Mouse (Mus musculus): ENCODE results near the gene Cux2. TPM values are rescaled to one million over a fixed set of nuclear protein-coding genes. Genes with fewer than 3 reads are reported as not detected.

Gene Cux2
- total and polyA plus RNA-seq, 3 experiments, result 0.17 TPM; not detected in 2

DNA sequence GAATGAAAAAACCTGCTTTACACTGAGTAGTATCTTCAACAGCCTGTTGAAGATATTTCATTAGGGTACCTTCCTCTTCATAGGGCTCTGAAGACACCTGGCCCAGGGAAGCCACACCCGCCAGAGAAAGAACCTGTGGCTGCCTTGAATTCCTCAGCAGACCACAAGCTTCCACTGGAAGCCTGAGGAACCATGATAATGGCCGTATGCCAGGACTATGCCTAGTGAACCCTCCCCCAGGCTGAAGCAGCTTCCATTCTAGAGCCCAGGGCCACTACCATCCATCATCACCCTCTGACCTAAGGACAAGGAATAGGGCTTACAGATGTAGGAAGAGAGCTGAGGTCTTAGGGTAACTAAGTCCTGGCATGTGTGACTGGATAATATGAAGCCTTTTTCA, 229.7 kb downstream of the Cux2 start:
- Histone ChIP-seq H3K4me1 (ENCODE audit: control insufficient read depth in 1 of 2, insufficient read depth in 2 of 2) (peaks cover 20 to 45% of the 10 kb centered on the region in 2 experiments), H3K9ac (ENCODE audit: insufficient read depth, low read depth) (no peak overlapping the region), H3K4me3 (replicated peaks in 1 of 3; ENCODE audit: low read depth in 2 of 3, low read length in 2 of 3, poor library complexity in 1 of 3) (no peak overlapping the region), H3K36me3 (replicated peaks in 1 of 2; ENCODE audit: control insufficient read depth in 1 of 2, insufficient read depth in 1 of 2, low read length in 1 of 2) (peaks cover 92 to 100% of the 10 kb centered on the region in 2 experiments), H3K27ac (ENCODE audit: insufficient read depth, low read depth) (no peak overlapping the region), H3K27me3 (replicated peaks) (no peaks in the 10 kb centered on the region), H3K4me2 (ENCODE audit: insufficient read depth, low read depth, poor library complexity, severe bottlenecking) (no peak overlapping the region), H3K9me3 (replicated peaks; ENCODE audit: low read length) (no peaks in the 10 kb centered on the region), H3K79me2 (replicated peaks; ENCODE audit: control insufficient read depth, extremely low read depth, insufficient read depth, poor library complexity, severe bottlenecking) (peaks cover 41% of the 10 kb centered on the region)
- peak; percentile 27; the same call in 1 of the 2 replicates for TF ChIP-seq ZMIZ1 (IDR thresholded peaks at IDR 0.05; ENCODE audit: low read depth, low read length)
- no peak for TF ChIP-seq JUND (conservative IDR thresholded peaks at IDR 0.05; ENCODE audit: low read depth, low read length)
- in situ Hi-C loops (cut with MboI; ENCODE audit: low pct_ligation_motif_present, low pct_unique_long_range_greater_than_20kb, low sequenced_read_pairs), result no loop called here
- dilution Hi-C loops (cut with MboI; ENCODE audit: extremely low pct_ligation_motif_present, extremely low pct_unique_long_range_greater_than_20kb, low sequenced_read_pairs), result no loop called here
- DNase-seq (ENCODE audit: extremely low read depth), result no peak

DNA sequence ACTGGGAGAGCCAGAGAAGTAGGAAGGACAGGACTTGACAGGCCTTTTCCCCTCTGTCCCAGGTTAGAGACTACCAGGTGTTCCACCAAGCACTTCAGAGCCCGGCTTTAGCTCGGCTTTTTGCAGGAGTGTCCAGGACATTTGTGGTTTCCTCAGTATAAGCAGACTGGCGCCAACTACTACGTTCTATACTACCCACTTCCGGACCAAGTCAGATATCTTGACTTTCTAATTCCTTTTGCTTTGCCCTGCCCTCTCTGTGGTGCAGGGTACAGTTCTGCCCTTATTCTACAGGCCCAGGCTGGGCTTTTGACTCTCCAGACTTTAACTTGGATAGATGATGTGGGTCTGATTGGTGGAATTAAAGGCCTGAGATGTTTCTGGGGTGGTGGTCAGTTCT, 230.3 kb downstream of the Cux2 start:
- Histone ChIP-seq H3K9ac (ENCODE audit: insufficient read depth, low read depth) (no peak overlapping the region), H3K27me3 (replicated peaks) (no peaks in the 10 kb centered on the region), H3K79me2 (replicated peaks; ENCODE audit: control insufficient read depth, extremely low read depth, insufficient read depth, poor library complexity, severe bottlenecking) (peaks cover 35% of the 10 kb centered on the region), H3K36me3 (replicated peaks in 1 of 2; ENCODE audit: control insufficient read depth in 1 of 2, insufficient read depth in 1 of 2, low read length in 1 of 2) (peaks cover 91 to 98% of the 10 kb centered on the region in 2 experiments), H3K9me3 (replicated peaks; ENCODE audit: low read length) (no peaks in the 10 kb centered on the region), H3K27ac (ENCODE audit: insufficient read depth, low read depth) (no peak overlapping the region), H3K4me2 (ENCODE audit: insufficient read depth, low read depth, poor library complexity, severe bottlenecking) (no peak overlapping the region), H3K4me3 (replicated peaks in 1 of 3; ENCODE audit: low read depth in 2 of 3, low read length in 2 of 3, poor library complexity in 1 of 3) (no peak overlapping the region), H3K4me1 (ENCODE audit: control insufficient read depth in 1 of 2, insufficient read depth in 2 of 2) (peaks cover 18 to 39% of the 10 kb centered on the region in 2 experiments)
- no peak for DNase-seq (ENCODE audit: extremely low read depth)
- dilution Hi-C loops (cut with MboI; ENCODE audit: extremely low pct_ligation_motif_present, extremely low pct_unique_long_range_greater_than_20kb, low sequenced_read_pairs), result no loop called here
- in situ Hi-C loops (cut with MboI; ENCODE audit: low pct_ligation_motif_present, low pct_unique_long_range_greater_than_20kb, low sequenced_read_pairs), result no loop called here
- TF ChIP-seq UBTF (IDR thresholded peaks at IDR 0.05; ENCODE audit: low read depth, low read length) (no peak), ETS1 (conservative IDR thresholded peaks at IDR 0.05; ENCODE audit: low read depth, low read length) (no peak), SMC3 (IDR thresholded peaks at IDR 0.05; ENCODE audit: low read depth, low read length) (no peak), ZKSCAN1 (IDR thresholded peaks at IDR 0.05; ENCODE audit: borderline replicate concordance, low read depth, low read length) (no peak), KAT2A (IDR thresholded peaks at IDR 0.05; ENCODE audit: insufficient replicate concordance, low read length) (no peak), BHLHE40 (IDR thresholded peaks at IDR 0.05; ENCODE audit: low read depth, low read length) (no peak), MAX (IDR thresholded peaks at IDR 0.05; ENCODE audit: low read length) (no peak), EP300 (IDR thresholded peaks at IDR 0.05; ENCODE audit: low read length) (no peak), MXI1 (IDR thresholded peaks at IDR 0.05; ENCODE audit: low read depth, low read length) (no peak), NRF1 (IDR thresholded peaks at IDR 0.05; ENCODE audit: low read depth, low read length) (no peak), POLR2AphosphoS2 (IDR thresholded peaks at IDR 0.05; ENCODE audit: low read depth, low read length) (no peak), E2F4 (IDR thresholded peaks at IDR 0.05; ENCODE audit: insufficient replicate concordance, low read depth, low read length) (no peak), ZNF384 (IDR thresholded peaks at IDR 0.05; ENCODE audit: low read depth, low read length) (no peak), GABPA (IDR thresholded peaks at IDR 0.05; ENCODE audit: insufficient replicate concordance, low read depth, low read length) (no peak), MAFK (IDR thresholded peaks at IDR 0.05; ENCODE audit: insufficient replicate concordance, low read length) (no peak), RAD21 (IDR thresholded peaks at IDR 0.05; ENCODE audit: low read depth, low read length) (no peak), ZMIZ1 (IDR thresholded peaks at IDR 0.05; ENCODE audit: low read depth, low read length) (no peak)
